Mouse (Mus musculus) ovary, adult 10 weeks (tissue): ENCODE results near the gene Tmem248. TPM values are rescaled to one million over a fixed set of nuclear protein-coding genes. Genes with fewer than 3 reads are reported as not detected.

Source experiments
- polyA plus RNA-seq: library from polyadenylated mRNA; stranded (reverse); fragments of 350-450 nt; fragmentation: Illumina TruSeq; extraction: RNeasy Lipid Tissue Mini Kit (QIAGEN cat#74804); gene quantifications from one replicate; pipeline ENCODE4 v1.2.3, GENCODE M21; 2014

The Tmem248 gene
- 49.8 TPM for polyA plus RNA-seq

GRCm38 (mm10) chr5:130216781-130217180, at the start of gene Tmem248:
Gene Tmem248 (plus strand): TSS chr5:130217081.

GRCm38 (mm10) chr5:130171423-130171954, 45.4 kb upstream of the Tmem248 start, which contains the start of gene Rabgef1:
Gene Rabgef1 (plus strand): TSS chr5:130171798.

DNA sequence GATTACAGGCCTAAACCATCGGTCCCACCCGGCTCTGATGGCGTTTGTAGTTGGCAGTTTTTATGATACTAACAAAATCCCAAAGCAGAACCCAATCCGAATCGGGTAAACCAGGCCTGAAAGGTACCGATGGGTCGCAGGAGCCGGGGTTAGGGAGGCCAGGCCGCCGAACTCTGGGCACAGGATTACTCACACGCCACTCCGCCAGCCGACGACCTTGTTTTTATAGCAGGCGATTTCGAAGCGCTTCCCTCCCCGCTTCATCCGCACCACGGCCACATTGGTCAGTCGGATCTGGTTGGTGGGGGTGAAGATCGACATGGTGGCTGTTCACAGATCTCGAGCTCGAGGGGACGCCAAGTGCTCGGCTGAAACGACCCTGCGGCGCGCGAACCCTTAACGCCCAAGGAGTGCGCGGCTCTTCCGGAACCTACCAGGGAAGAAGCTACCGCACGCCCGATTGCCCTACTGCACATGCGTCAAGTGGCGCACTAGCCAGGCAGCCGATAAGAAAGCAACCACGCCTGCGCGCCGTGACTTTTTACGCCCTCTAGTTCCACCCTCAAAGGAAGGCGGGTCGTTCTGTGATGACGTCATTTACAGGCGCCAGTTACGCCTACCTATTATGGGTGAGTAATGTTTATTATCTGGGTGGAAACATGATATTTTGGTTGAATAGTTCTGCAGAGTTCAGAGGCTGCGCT, 38.3 kb downstream of the Tmem248 start, which contains the start of the genes Sbds and Tyw1:
Sbds (minus strand) TSS at position 514 of the 704 bp plus-strand sequence.
Tyw1 (plus strand) TSS at position 603 of the 704 bp plus-strand sequence.

Other genes with a start within 250 kb of the Tmem248 start
- gene Gusb, start 214.0 kb upstream of the Tmem248 start, polyA plus RNA-seq, result 28.1 TPM
- 2.6 TPM for gene Asl, start 187.8 kb upstream of the Tmem248 start, polyA plus RNA-seq
- 14.1 TPM for gene Crcp, start 187.8 kb upstream of the Tmem248 start, polyA plus RNA-seq
- gene Tpst1, start 143.8 kb upstream of the Tmem248 start, polyA plus RNA-seq, result 33.9 TPM
- 3.1 TPM for gene Kctd7, start 72.2 kb upstream of the Tmem248 start, polyA plus RNA-seq
- gene Rabgef1, start 45.3 kb upstream of the Tmem248 start, polyA plus RNA-seq, result 32.2 TPM
- gene Sbds, start 38.4 kb downstream of the Tmem248 start, polyA plus RNA-seq, result 59.0 TPM
- 1.9 TPM for gene Tyw1, start 38.5 kb downstream of the Tmem248 start, polyA plus RNA-seq
- gene Caln1, start 152.4 kb downstream of the Tmem248 start, polyA plus RNA-seq, result 0.74 TPM
- gene A330070K13Rik, start 167.6 kb downstream of the Tmem248 start, polyA plus RNA-seq, result not detected